Mouse (Mus musculus) T-cell, adult 2 months (primary cell): ENCODE results near the gene Oit3.
"Not testable (repeated sequence)": the region's sequence is repeated elsewhere in the genome, so short reads cannot be mapped to it uniquely, and the experiment has no call there.

Source experiments
- DNase-seq: peaks from one replicate; pipeline ENCODE4 v3.0.0; 2022; ENCODE audit warnings: low spot score

Gene Oit3

DNA sequence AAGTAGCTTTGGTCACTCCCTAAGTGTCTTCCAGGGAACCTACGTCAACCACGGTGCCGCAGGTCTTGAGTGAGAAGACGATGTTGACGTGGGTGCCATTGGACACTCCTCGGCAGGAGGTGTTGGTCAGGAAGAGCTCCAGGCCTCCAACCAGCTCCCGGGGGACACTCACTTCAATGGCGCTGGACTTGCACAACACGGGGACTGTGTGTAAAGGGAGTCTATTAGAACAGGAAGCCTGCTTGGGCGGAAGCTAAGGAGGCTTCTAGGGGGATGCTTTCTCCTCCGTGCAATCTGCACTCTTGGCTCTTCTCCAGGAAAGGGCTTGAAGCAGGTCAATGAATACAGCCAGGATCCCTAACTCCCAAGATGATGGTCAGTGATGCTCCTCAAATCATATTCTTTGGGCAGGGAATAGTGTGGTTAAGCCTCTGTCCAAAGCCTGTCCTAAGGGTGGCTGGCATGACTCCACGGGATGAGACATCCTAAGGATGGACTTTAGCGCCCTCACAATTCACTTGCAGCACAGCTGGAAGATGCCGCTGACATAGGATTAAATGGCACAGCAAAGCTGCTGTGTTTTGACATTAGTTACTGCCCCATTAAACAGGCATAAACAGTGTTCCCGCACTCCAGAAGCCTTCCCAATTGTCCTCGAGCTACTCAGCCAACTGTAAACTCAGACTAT, 12.0 kb downstream of the Oit3 start:
- DNase-seq, result no peak

DNA sequence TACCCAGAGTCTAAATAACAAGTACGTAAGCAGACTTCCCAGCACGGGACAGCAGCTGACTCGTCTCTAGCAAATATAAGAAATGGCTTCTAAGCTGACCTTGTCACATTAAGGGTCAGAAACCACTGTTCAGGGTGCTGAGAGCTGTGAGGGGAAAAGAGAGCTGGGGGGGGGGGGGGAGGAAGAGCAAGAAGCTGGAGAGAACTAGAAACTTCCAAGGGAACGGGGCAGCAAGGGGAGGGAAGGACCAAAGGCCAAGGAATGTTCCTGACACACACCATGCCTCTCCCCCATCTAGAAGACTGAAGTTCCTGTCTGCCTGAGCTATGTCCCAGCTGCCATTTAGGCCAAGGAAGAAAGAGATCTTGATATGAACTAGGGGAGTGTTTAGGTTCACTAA, 15.2 kb downstream of the Oit3 start:
- DNase-seq, result no peak

DNA sequence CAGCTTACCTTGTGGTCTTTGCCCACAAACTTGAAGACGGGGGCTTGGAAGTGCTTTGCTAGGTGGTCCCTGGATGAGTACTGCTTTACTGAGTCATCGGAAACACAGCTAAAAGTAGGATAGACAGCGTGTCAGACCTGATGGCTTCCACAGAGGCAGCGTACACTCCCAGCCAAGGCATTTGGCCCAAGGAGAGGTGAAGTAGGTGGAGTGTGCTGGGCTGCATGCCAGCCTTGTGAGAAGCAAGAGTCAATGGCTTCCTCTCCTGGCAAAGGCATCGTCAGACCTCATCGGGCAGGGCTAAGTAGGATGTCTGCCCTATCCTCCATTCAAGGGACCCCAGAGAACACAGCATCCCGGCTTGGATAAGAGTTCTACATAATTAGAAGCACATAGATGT, 16.2 kb downstream of the Oit3 start:
- DNase-seq, result no peak

DNA sequence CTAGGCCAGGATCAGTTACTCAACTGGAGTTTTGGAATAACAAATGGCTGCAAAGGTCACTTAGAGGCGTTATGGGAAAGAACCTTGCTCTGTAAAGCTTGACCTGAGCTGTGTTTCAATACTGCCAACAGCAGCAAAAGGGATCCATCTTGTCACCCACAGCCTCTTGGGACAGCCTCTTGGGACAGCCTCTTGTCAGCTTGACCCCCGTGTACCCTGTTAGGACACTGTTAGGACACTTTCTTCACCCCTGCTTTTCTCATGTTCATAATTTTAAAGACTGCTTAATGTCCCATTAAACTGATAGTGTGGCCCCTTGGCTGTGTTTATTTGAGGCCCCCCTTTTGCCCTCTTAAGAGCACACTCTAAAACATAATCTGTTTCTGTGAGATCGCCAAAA, 17.1 kb downstream of the Oit3 start:
- no peak for DNase-seq

DNA sequence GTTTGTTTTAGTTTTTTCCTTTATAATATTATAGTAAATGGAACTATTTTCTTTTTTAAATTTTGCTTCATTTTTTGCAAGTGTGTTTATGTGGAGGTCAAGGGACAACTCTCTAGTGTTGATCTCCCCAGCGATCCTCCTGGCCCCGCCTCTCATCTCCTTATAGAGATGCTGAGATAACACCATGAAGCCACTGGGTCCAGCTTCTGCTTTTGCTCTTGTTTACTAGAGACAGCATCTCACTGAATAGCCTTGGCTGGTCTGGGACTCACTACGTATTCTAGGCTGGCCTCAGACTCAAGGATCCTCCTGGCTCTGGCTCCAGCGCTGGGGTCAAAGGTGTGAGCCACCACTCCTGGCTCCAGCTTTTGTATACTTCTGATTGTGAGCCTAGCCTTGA, 22.1 kb downstream of the Oit3 start:
- DNase-seq, result no peak

DNA sequence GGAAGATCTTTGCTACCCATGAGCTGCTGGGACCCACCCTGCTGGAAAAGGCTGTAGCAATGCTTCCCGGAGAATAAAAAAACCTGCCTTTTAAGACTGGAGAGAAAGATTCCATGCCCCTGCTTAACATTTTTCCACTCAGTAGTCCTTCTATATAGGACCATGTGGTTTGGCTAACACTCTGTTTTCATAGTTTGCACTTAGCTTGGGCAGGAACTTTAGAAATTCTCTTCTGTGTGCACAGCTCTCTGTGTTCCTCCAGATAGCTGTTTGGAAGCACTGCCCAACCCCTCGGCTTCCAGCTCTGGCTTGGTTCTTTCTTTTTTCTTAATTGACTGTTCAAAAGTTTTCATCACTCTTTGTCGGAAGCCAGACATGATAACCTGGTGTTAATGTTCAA, 25.0 kb downstream of the Oit3 start:
- no peak for DNase-seq

DNA sequence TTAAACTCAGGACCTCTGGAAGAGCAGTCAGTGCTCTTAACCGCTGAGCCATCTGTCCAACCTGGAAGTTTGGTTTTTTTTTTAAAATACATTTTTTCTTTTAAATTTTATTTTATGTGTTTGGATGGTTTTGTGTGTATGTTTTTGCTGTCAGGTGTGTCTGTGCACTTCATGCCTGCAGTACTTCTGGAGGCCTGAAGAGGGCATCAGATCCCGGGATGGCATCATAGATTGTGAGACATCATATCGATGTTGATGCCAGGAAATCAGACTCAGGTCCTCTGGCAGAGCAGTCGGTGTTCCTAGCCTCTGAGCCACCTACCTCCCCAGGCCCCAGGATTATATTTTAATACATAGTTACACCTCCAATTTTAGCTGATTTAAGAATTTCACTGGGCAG, 27.9 kb downstream of the Oit3 start:
- DNase-seq, result no peak

DNA sequence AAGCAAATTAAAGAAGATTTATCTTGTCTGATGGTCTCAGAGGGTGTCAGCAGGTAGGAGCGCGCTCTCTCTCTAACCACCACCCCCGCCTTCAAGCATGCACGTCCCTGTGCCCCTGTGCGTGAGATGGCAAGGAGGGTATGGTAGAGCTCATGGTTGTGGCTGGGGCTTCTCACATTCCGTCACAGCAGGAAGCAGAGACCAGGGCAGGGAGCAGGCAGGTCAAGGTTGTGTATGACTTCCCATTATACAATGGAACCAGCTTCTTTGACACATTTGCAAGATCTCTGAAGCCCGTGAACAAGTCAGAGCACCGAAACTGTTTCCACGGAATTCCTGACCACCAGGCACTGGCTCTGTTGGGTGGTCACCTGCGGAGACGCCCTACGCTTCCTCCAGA, 31.3 kb downstream of the Oit3 start:
- no peak for DNase-seq

DNA sequence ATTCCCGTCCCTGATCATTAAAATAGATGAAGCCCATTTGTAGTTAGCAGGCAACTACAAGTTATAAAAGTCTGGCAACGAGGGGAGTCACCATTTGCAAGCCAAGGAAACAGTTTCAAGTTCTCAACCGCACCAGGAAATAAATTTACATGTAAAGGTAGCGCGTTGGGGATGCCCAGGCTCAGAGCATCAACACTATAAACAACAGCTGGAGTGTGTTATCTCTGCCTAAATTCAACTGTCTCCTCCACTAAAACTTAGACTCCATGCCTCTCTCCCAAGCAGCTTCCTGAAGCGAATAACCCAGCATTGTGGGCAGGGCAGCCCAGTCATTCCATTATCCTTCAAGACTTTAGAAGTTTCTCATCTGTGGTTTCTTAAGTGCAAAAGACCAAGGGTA, 33.1 kb downstream of the Oit3 start:
- no peak for DNase-seq

DNA sequence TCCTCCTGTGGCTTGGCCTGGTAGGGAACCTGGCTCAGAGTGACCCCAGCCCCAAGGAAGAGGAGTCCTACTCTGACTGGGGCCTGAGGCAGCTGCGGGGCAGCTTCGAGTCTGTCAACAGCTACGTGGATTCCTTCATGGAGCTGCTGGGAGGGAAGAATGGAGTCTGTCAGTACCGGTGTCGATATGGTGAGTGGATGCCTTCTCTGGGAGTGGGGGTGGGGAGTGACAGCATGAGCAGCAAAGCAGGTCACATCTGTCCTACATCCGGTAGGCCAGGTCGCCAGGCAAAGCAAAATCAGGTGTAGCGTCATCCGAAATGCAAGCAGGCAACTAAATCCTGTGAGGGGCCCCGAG, 37.8 kb downstream of the Oit3 start:
- no peak for DNase-seq

DNA sequence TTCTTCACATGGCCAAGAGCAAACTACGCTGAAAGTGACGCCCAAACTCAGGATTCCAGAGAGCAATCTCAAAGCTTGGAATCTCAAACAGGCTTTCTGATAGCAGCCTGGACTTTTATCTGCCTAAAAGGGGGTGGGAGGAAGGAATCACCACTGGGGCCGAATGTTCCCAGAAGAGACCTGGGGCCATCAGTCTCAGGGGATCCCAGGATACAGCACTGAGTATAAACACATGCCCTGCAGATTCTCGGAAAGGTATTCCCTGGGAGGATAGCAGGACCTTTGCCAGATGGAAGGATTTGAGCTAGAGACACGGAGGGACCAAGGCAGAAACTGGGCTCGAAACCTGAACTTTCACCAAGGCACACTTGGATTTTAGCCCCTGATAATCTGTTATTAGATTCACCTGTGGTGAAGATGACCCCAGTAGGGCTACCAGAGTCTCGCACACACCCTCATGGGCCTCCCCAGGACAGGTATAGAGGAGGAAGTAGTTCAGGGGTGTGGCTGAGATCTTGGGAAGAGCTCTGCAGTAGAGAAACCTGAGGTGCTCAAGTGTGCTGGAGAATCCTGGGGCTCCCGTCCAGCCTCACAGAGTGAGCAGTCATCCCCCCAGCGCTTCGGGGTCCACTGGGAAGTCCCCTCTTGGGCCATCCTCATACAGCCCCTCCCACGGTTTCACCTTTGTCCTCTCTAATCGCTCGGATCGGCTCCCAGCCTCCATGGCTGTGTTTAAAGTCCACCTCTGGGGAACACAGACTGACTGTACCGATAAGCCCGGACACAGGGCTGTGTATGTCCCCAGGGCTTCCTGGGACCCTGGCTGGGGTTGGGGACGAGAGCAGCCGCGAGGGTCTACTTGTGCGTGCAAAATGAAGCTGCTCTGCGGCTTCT, 38.4 kb downstream of the Oit3 start, which contains the start of gene Pla2g12b:
Pla2g12b (plus strand) TSS at position 762 of the 894 bp plus-strand sequence.
- DNase-seq, result no peak

DNA sequence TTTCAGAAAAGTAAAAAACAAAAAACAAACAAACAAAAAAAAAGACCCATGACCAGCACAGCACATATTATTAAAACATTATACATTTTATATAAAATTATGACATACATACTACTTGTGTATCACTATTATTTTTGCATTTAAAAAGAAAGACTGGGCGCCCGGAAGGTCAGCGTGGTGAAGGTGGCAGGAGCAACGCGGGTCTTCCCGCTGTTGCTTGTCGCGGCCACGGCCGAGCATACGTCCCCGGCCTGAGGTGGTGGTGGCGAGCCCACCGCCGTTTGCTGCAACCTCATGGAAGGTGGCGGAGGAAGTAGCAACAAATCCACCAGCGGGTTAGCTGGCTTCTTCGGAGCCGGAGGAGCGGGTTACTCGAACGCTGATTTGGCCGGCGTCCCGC, 46.1 kb downstream of the Oit3 start, which contains the start of gene Gm10273:
Gm10273 (plus strand) TSS at position 172 of the 400 bp plus-strand sequence.
- DNase-seq, result not testable (repeated sequence)

DNA sequence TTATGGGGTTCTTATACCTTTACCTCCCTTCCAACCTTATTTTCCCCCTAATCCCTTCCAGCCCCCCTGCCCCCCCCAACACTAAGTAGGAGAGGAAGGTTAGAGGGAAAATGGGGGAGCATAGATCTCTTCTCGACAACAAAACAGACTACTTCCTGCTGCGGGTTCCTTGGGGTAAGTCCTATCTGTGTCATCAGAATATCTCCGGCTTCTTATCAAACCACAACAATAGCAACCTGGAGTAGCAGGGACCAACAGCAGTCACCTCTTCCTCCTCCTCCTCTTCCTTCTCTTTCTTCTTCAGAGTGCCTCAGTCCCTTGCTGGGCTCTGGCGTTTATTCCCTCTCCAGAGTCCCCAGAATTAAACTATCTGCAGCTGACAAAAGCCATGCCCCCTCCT, 49.7 kb downstream of the Oit3 start:
- peak; percentile 19 for DNase-seq

DNA sequence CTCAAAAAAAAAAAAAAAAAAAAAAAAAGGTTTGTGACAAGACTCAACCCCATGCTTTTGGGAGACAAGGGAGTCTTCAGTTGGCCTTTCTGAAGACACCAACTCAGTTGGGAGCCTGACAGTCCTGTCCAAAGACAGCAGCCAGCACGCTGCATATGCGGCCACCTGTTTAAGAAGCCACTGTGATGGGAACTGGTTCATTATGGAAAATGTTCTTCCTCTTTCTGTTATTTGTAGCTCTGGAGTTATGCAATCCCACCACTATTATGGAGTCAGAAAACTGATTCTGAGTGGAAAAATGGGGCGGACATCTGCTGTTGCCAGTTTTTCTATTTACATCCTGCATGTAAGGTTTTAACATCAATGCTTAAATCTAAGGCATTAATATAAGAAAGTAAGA, 51.9 kb downstream of the Oit3 start:
- DNase-seq, result no peak

DNA sequence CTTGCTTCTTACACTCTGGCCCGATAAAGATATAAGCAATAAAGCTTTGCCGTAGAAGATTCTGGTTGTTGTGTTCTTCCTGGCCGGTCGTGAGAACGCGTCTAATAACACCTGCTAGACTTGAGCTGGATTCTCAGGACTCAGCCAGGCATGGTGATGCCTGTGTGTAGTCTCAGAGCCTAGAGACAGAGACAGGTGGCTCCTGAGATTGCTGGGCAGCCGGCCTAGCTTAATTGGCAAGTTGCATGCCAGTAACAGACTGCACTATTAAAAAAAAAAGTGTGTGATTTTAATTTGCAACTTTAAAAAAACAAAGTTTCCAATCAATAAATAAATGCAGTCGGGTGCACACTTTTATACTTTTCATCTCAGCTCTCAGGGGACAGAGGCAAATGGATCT, 54.6 kb downstream of the Oit3 start:
- DNase-seq, result no peak

DNA sequence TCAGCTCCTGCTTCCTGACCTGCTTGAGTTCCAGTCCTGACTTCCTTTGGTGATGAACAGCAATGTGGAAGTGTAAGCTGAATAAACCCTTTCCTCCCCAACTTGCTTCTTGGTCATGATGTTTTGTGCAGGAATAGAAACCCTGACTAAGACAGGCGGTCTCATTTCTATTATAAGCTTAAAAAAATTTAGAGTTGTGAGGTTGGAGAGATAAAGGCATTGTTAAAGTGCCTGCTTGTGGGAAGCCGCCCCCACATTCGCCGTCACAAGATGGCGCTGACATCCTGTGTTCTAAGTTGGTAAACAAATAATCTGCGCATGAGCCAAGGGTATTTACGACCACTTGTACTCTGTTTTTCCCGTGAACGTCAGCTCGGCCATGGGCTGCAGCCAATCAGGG, 60.0 kb downstream of the Oit3 start:
- not testable (repeated sequence) for DNase-seq

DNA sequence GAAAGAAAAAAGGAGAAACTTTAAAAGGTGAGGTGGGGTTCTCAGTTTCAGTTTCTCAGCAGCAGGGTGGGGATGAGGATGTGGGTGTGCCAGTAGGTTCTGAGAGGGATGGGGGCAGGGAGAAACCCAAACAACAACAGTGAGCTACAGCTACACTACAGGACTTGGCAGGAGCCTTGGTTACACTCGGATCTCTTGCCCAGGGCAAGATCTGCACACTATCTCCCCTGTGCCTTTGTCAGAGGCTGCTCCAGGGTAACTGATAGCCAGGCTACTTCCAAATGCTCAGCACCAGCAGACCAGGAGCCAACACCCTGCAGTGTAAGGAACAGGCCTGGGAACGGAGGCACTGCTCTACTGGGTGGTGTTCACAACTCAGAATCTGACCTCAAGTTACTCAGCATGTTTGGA, 61.2 kb downstream of the Oit3 start:
- DNase-seq, result peak; percentile 38

DNA sequence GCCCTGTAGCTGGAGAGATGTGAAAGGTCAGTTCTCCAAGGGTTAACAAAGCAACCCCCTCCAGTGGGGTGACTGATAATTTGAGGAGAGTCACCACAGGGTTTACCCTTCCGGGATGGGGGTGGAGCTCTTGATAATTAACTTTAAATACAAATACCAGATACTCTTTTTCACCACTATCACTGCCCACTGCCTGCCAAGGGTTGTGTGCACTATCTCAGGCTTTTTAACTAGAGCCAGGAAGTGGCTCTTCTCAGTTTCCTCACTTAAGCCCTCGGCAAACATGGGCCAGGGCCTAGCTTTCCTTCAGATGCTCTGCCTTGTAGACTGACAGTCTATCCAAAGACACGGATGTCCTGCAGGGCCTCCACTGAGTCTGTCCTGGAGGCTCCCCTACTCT, 61.7 kb downstream of the Oit3 start:
- DNase-seq, result peak; percentile 28

DNA sequence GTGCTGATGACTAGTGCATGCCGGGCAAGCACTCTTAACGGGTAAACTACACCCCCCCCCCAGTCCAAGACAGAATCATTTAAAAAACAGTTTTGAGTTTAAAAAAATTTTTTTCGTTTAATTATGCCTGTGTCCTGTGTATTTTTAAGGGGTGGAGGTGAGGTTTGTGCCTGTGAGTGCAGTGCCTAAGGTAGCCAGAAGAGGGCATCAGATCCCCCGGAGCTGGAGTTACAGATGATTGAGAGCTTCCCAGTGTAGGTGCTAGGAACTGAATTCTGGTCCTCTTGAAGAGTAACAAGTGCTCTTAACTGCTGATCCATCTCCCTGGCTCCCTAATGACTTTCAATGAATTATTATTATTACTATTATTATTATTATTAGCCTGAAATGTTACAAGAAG, 62.9 kb downstream of the Oit3 start:
- no peak for DNase-seq

DNA sequence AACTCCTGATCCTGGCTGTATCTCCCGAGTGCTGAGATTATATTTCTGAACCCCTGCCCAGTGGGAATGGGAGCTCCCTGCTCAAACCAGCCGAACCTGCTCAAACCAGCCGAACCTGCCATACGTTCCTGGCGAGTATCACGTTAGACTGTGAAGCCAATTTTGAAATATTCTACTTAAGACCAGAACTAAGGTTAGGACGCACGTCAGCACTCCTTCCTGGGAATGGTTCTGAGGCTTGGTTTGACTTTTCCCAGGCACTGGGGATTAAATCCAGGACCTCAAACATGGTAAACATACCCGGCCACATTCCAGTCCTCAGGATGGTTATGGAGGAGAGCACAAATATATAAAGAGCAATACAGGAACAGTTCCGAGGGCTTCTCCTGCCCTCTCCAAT, 63.7 kb downstream of the Oit3 start:
- no peak for DNase-seq
